27 mouse cellular contexts compared by ENCODE assay signal in the genomic region with DNA sequence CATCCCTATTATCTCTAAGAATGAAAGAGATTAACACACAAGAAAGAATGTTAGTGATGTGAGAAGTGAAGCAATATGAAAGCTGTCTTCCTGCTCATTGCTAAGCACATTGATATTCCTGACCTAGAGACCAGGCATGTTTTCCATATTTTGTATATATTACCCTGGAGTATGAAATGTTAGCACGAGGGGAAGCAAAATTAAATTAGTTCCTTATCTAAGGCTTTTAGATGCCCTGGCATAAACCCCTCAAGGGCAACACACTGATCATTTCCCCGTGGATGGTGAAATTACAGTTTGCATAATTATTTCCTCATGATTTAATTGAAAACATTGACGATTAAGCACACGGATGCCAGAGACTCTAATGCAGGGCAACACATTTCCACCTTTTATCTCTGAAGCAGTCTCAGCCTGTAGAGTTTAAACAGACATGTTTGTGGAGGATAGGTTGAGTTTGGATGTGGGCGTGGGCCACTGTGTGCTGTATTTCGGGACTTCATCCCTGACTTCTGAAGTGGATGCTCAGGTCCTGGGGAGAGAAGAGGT. TPM values are rescaled to one million over a fixed set of nuclear protein-coding genes. Genes with fewer than 3 reads are reported as not detected.
DNase-seq lines count a peak whose midpoint lies in the region; ATAC-seq and TF ChIP-seq lines count a peak whose summit lies in the region.
"Had no signal": no experiment of that assay in that cellular context is flagged by ENCODE, and none has a peak within 500 bp of the region (broad histone marks: within the 10 kb centered on the region; RNA-seq: fewer than 3 reads in every experiment).

No protein-coding gene starts in this region.

- no peaks in the 10 kb centered on the region for H3K27me3 ChIP-seq in lung, embryonic 14.5 days (ENCODE audit: insufficient read depth, low read length)
- H3K27me3 ChIP-seq in midbrain, embryonic 15.5 days (replicated peaks), result no peaks in the 10 kb centered on the region
- no peaks in the 10 kb centered on the region for H3K27me3 ChIP-seq in midbrain, embryonic 11.5 days (ENCODE audit: control insufficient read depth, insufficient read depth, low read length)
- H3K27me3 ChIP-seq in midbrain, embryonic 16.5 days (ENCODE audit: control insufficient read depth, insufficient read depth, low read depth, low read length), result no peaks in the 10 kb centered on the region
- H3K27me3 ChIP-seq: embryonic facial prominence, embryonic 12.5 days; embryonic facial prominence, embryonic 15.5 days; heart, embryonic 13.5 days; hindbrain, embryonic 12.5 days had no signal

- no peak overlapping the region for H3K9ac ChIP-seq in lung, embryonic 14.5 days
- no peak overlapping the region for H3K9ac ChIP-seq in midbrain, embryonic 15.5 days
- H3K9ac ChIP-seq in midbrain, embryonic 11.5 days (ENCODE audit: low read length), result no peak overlapping the region
- H3K9ac ChIP-seq in midbrain, embryonic 16.5 days (ENCODE audit: low read depth, low read length), result no peak overlapping the region
- H3K9ac ChIP-seq: embryonic facial prominence, embryonic 12.5 days; embryonic facial prominence, embryonic 15.5 days; forebrain, postnatal 0 days; heart, embryonic 13.5 days; hindbrain, embryonic 12.5 days had no signal

- no peaks in the 10 kb centered on the region for H3K36me3 ChIP-seq in lung, embryonic 14.5 days (ENCODE audit: insufficient read depth)
- H3K36me3 ChIP-seq in midbrain, embryonic 15.5 days (replicated peaks), result no peaks in the 10 kb centered on the region
- H3K36me3 ChIP-seq in midbrain, embryonic 11.5 days (ENCODE audit: control insufficient read depth, insufficient read depth, low read length), result no peaks in the 10 kb centered on the region
- no peaks in the 10 kb centered on the region for H3K36me3 ChIP-seq in midbrain, embryonic 16.5 days (ENCODE audit: control insufficient read depth, insufficient read depth, low read length)
- H3K36me3 ChIP-seq: embryonic facial prominence, embryonic 12.5 days; embryonic facial prominence, embryonic 15.5 days; heart, embryonic 10.5 days; heart, embryonic 13.5 days; hindbrain, embryonic 12.5 days had no signal

- H3K4me2 ChIP-seq in lung, embryonic 14.5 days, result no peak overlapping the region
- no peak overlapping the region for H3K4me2 ChIP-seq in midbrain, embryonic 15.5 days
- no peak overlapping the region for H3K4me2 ChIP-seq in midbrain, embryonic 11.5 days
- no peak overlapping the region for H3K4me2 ChIP-seq in midbrain, embryonic 16.5 days (ENCODE audit: low read length)
- H3K4me2 ChIP-seq: embryonic facial prominence, embryonic 12.5 days; embryonic facial prominence, embryonic 15.5 days; heart, embryonic 13.5 days; hindbrain, embryonic 12.5 days had no signal

- no peaks in the 10 kb centered on the region for H3K9me3 ChIP-seq in lung, embryonic 14.5 days (ENCODE audit: low read depth, low read length)
- H3K9me3 ChIP-seq in midbrain, embryonic 15.5 days, result no peaks in the 10 kb centered on the region
- no peaks in the 10 kb centered on the region for H3K9me3 ChIP-seq in midbrain, embryonic 11.5 days (ENCODE audit: control insufficient read depth, low read length)
- no peaks in the 10 kb centered on the region for H3K9me3 ChIP-seq in midbrain, embryonic 16.5 days (replicated peaks; ENCODE audit: control insufficient read depth, low read length, poor library complexity, severe bottlenecking)
- H3K9me3 ChIP-seq: embryonic facial prominence, embryonic 12.5 days; embryonic facial prominence, embryonic 15.5 days; heart, embryonic 10.5 days; hindbrain, embryonic 12.5 days had no signal

- 42% methylated on average over 6 of the region's 6 CpGs for WGBS in lung, embryonic 14.5 days
- 60% methylated on average over 6 of the region's 6 CpGs for WGBS in midbrain, embryonic 15.5 days
- WGBS in midbrain, embryonic 11.5 days, result 79% methylated on average over 6 of the region's 6 CpGs
- 58% methylated on average over 6 of the region's 6 CpGs for WGBS in midbrain, embryonic 16.5 days

- no peak overlapping the region for H3K27ac ChIP-seq in lung, embryonic 14.5 days (ENCODE audit: low read depth)
- no peak overlapping the region for H3K27ac ChIP-seq in midbrain, embryonic 15.5 days
- no peak overlapping the region for H3K27ac ChIP-seq in midbrain, embryonic 11.5 days (ENCODE audit: low read depth, low read length)
- no peak overlapping the region for H3K27ac ChIP-seq in midbrain, embryonic 16.5 days (ENCODE audit: low read length)
- H3K27ac ChIP-seq: embryonic facial prominence, embryonic 12.5 days; embryonic facial prominence, embryonic 15.5 days; gastrocnemius, adult 2 months; heart, adult 2 months; heart, embryonic 10.5 days; heart, embryonic 13.5 days; hindbrain, embryonic 12.5 days had no signal

- no peak for TF ChIP-seq CTCF in lung, embryonic 14.5 days (IDR thresholded peaks at IDR 0.05; ENCODE audit: low read depth)

- peak; percentile 53; the same call in 1 of the 2 replicates for ATAC-seq in lung, embryonic 14.5 days (ENCODE audit: insufficient read depth)
- ATAC-seq in midbrain, embryonic 15.5 days (replicated peaks), result peak; percentile 56
- ATAC-seq in midbrain, embryonic 11.5 days (ENCODE audit: low FRiP score), result no peak
- peak; percentile 55 for ATAC-seq in midbrain, embryonic 16.5 days
- ATAC-seq: activated CD4-positive, CD25-positive, alpha-beta regulatory T cell, adult 4 months; CD4-positive, CD25-positive, alpha-beta regulatory T cell, adult 4 months had no signal

- 0 out of 2 replicates have a peak, but pooled peaks cover 3% of the 10 kb centered on the region for H3K4me1 ChIP-seq in lung, embryonic 14.5 days (ENCODE audit: insufficient read depth)
- peaks cover 19% of the 10 kb centered on the region for H3K4me1 ChIP-seq in midbrain, embryonic 15.5 days
- H3K4me1 ChIP-seq in midbrain, embryonic 11.5 days (ENCODE audit: control insufficient read depth, insufficient read depth, low read length), result no peaks in the 10 kb centered on the region
- H3K4me1 ChIP-seq in midbrain, embryonic 16.5 days (ENCODE audit: control insufficient read depth, insufficient read depth, low read length), result peaks cover 14% of the 10 kb centered on the region
- H3K4me1 ChIP-seq: embryonic facial prominence, embryonic 12.5 days; heart, embryonic 10.5 days; hindbrain, embryonic 12.5 days had no signal

- H3K4me3 ChIP-seq in lung, embryonic 14.5 days (ENCODE audit: low read depth, low read length), result no peak overlapping the region
- no peak overlapping the region for H3K4me3 ChIP-seq in midbrain, embryonic 15.5 days
- no peak overlapping the region for H3K4me3 ChIP-seq in midbrain, embryonic 11.5 days (ENCODE audit: low read depth, low read length)
- no peak overlapping the region for H3K4me3 ChIP-seq in midbrain, embryonic 16.5 days (ENCODE audit: low read depth, low read length)
- H3K4me3 ChIP-seq: embryonic facial prominence, embryonic 12.5 days; embryonic facial prominence, embryonic 15.5 days; gastrocnemius, adult 2 months; heart, adult 2 months; heart, embryonic 10.5 days; heart, embryonic 13.5 days; hindbrain, embryonic 12.5 days had no signal

- peak; percentile 49 for DNase-seq in lung, embryonic 14.5 days
- no peak for DNase-seq in lung, postnatal 4 days
- DNase-seq in midbrain, embryonic 11.5 days (ENCODE audit: low spot score, missing footprints), result no peak
- DNase-seq in Muller cell, postnatal 12 days (ENCODE audit: inconsistent ontology term), result peak; percentile 24
- DNase-seq in heart, adult 11 months, result no peak
- DNase-seq: adrenal gland, adult 8-10 months; adrenal gland, postnatal 25 days; B cell, adult 2 months; cerebellum, adult 11 months; cerebellum, adult 2 months; cerebellum, adult 9-11 months; cerebellum, postnatal 25 days; forebrain, postnatal 0 days; gastrocnemius, adult 2 months; gastrocnemius, postnatal 14 days; heart, adult 2 months; heart, postnatal 14 days; heart, postnatal 4 days had no signal

RNA-seq across cellular contexts. Expression of gene Slc25a24, which starts 56.7 kb away (rescaled TPM):
- polyA plus RNA-seq in lung, embryonic 14.5 days (2014; fragmentation: Nextera tagmentation; extraction: Ambion mirVana), result 34.7 and 35.8 TPM in 2 replicates
- 4.5 and 5.6 TPM in 2 replicates for polyA plus RNA-seq in midbrain, embryonic 15.5 days (2015; fragmentation: Nextera tagmentation; extraction: Ambion mirVana)
- 32.1 and 38.7 TPM in 2 replicates for polyA plus RNA-seq in midbrain, embryonic 11.5 days (2014; fragmentation: Nextera tagmentation; extraction: Ambion mirVana)
- 4.3 and 5.2 TPM in 2 replicates for polyA plus RNA-seq in midbrain, embryonic 16.5 days (2015; fragmentation: Nextera tagmentation; extraction: Ambion mirVana)

Comparison
In these comparisons a context has a peak if more than half of its experiments do, and no peak if none do; other contexts are left out.
1. DNase-seq: peak in lung, embryonic 14.5 days (single experiment) and Muller cell, postnatal 12 days (single experiment); none in lung, postnatal 4 days (0 of 2), midbrain, embryonic 11.5 days (single experiment) and heart, adult 11 months (single experiment).